Mouse (Mus musculus) A20 (cell line): ENCODE data around the gene Kif1a.

Experiments used
- DNase-seq: peaks from one replicate; pipeline ENCODE4 v3.0.0-alpha.2; 2011; ENCODE audit warnings: low read depth, low spot score

Kif1a gene

DNA sequence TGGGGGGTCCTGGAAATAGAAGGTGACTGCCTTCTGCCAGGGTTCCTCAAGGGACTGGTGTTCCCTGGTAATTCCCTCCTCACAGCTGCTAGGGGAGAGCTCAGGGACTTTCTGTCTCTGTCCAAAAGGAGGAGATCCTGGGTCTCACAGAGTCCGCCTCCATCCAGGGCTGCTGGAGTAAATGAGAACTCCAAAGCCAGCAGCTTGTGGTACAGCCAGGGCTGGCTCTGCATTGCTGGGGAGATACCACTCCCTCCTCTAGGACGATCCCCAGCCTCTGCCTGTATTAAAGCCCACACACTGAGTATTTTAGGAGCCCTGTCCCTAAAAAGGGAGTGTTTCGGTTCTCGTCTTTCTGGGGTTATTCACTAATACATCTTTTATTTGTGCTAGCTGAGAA lies 81.1 kb downstream of the Kif1a start:
- no peak for DNase-seq

DNA sequence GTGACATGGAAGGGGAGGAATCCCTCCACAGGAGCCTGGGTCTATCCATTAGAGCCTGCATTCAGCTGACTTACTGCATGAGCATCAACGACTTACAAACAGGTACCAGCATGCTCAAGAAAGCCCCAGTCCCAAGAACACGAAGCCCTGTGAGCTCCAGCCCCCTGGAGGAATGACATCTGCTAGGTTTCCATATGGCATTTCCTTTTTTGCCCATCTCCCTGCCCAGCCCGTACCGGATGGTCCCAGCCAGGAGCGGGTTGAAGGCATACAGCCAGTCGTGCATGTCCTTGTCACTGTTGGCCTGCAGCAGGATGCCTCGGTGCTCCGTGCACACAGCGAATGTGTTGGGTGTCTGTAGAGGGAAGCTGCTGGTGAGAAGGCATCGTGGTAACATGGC lies 83.0 kb downstream of the Kif1a start:
- DNase-seq, result no peak

DNA sequence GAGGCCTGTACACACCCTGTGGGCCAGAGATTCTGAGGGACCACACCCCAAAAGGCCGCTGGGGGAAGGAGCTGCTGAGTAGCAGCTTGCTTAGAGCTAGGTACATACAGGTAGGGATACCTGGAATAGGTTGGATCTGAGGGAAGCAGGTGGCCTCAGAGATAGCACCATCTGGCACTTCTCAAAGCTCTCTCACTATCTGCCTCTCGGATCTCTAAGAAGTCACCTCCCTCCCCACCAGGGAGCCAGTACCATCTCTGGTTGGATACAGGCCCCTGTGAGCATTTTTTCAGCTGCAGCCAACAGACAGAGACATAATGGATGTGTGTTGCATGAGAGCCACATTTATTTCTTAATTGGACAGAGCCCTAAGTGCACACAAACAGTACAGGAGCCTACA lies 86.6 kb downstream of the Kif1a start:
- no peak for DNase-seq

DNA sequence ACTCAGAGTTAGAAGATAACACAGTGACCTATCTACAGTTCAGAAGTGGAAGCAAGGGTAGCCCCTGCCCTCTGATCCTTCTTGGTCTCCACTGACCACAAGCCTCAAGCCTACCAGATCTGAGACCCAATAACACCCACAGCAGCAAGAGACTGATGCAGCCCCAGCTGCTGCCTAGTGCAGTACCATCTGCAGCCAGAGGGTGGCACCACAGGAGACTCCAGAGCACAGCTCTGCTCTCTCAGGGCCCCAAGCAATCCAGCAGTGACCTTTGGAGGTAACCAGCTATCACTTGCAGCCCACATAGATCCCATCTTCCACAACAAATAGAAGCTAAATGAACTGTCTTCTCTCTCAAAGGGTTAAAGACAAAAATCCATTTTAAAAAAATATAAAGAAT lies 87.3 kb downstream of the Kif1a start:
- peak; percentile 70 for DNase-seq

DNA sequence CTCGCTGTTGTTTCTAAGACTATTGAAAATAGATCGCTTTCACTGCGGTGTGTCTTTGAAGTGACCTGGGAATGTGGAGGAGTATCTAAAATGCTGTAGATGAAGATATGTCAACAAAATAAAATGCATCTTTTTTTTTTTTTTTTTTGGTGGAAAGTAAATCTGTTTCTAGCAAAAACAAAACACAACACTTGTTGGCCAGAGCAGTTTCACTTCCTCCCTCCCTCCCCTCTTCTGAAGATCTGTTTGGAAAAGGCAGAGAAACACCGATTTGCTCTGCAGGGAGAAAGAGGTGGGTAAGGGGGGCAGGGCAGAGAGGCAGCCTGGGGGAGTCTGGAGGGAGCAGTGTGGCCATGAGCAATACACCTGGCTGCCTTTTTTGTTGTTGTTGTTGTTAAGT lies 88.4 kb downstream of the Kif1a start:
- peak; percentile 49 for DNase-seq

DNA sequence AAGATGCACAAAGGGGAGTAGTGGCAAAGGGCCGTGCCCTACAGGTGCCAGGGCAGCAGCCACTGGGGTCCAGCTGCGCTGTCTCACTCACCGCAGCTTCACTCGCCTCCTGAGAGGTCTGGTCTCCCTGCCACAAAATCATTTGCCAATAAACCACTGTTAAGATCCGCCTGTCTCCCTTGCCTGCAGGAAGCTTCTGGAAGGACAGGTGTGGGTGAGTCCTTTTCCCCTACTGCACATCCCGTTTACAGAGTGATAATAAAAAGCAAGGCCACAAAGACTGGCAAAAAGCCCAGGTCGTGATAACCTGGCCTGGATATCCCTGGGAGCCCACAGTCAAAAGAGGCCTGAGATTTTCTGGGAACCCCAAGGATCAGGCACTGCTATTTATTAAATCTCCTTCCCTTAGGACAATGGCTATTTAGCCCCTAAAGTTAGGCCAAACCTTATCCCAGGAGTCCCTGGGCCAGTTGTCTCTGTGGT lies 89.6 kb downstream of the Kif1a start:
- no peak for DNase-seq

DNA sequence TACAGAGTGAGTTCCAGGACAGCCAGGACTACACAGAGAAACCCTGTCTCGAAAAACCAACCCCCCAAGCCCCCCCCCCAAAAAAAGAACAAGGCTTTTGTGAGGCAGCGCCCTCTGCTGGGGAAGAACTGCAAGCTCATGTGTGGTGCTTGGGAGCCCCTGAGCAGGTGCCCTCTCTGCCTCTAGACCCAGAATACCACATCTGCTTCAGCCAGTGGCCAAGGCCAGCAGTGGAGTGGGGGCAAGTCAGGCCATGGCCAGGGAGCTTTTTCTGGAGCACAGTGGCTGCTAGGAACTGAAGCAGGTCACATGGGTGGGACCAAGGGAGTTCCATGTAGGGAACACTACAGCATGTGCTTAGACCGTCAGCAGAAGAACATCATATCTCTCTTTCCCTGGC lies 91.0 kb downstream of the Kif1a start:
- DNase-seq, result peak; percentile 46

DNA sequence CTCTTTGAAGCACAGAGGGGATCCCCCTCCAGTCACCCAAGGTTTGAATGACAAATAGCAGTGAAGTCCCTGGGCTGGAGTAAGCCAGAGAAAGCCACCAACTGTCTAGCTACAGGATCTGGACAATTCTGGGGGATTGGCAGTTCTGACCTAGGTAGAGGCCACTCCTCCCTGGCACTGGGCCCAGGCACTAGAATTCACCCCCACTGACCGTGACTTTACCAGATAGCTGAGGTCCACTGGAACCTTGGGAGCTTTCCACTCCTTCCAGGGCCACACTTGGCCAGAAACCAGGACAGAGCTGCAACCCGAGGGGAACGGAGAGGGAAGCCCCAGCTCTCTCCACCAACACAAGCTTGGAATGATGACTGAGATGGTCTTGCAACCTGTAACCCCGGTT lies 92.6 kb downstream of the Kif1a start:
- no peak for DNase-seq

DNA sequence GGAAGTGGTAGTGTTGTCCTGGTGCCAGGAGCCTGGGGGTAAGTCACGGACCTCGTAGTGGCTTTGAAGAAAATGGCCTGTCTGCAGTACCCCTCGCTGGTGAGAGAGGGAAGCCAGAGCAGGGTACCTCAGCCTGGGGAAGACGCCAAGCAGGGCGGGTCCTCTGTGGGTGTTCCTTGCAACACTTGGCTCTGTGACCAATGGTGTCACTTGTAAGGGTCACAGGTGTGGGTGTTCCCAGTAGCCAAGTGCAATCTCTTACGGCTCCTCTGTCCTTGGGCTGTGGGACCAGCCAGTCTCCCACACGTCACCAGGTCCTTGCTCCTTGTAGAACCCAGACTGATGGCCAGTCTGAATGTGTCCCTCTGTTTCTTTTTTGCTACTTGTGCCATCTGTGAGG lies 95.7 kb downstream of the Kif1a start, which contains the start of gene Aqp12:
Aqp12 (plus strand) TSS at position 274 of the 400 bp plus-strand sequence.
- no peak for DNase-seq

DNA sequence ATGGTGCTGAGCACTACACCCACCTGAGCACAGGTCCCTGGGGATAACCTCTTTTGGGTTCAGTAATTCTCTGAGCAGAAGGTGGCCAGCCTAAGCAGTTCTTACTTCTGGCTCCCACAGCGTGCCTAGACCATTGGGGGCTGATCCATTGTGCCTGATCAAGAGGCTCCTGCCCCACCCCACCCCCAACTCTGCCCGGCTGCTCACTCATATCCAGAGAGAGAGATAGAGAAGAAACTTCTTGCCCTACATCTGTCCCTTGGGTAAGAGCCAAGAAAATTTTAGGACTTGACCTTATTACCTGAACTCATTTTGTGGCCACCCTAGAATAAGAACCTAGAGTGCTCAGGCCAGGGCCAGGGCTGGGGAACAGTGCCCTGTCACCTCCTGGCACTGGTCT lies 108.9 kb downstream of the Kif1a start:
- peak; percentile 30 for DNase-seq

DNA sequence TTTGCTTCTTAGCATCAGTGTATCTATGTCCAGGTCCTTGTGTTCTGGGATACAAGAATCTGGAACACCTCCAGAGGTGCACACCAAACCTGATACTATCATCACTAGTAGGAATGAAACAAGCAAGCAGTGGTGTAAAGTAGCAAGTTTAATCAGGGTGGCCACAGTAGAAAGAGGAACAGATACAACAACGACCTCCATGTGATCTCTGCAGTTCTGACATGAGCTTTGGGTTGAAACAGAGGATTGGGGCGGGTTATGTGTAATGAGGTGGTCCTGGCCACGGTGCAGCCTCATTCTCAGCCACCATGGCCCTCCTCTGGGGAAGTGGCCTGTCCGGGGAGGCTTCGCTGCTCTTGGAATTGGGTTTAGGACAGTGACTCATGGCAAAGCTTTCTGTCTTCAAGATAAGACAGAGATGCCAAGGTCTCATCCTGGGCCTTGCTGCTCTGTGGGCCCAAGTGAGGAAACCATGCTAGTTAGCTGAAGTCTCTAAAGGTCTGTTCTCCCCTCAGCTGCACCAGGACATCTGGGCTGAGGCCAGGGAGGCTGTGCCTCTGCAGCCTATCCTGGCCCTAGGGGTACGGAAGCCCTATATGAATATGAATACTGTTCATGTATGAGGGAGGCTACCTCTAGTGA lies 109.4 kb downstream of the Kif1a start:
- DNase-seq, result peak; percentile 47

DNA sequence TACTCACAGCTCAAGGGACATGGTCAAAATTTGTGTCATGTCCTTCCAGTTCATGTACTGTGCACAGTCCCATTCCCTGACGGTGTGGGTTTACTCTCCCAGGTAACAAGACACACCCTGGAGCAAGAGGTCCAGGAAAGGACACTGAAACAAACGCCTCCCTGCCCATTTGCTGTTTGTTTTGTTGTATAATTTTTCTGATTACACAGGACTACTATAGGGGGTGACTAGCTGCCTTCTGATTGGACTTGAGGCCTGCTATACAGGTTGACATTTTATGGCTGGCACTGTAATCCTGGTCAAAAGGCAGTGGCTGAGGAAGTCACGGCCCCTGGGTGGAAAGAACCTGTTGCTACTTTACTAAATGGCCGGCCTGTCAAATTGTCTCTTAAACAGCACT lies 111.9 kb downstream of the Kif1a start:
- DNase-seq, result no peak

DNA sequence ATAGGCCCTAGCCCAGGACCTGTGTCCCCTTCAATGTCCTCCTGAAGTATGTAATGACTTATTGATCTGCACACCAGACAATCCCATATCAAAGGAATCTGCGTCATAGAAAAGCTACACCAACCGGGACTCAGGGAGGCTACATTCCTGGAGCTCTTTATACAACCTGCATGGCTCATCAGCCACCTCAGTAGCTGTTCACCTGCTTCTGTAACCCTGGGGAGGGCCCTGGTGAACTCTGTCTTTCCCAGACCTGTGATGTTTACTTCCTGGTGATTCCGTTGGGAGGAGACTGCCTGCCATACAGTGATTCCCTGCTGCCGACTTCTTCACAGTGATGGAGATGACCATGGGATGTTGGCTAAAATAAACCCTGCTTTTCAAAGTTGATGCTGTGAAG lies 112.9 kb downstream of the Kif1a start:
- DNase-seq, result no peak

DNA sequence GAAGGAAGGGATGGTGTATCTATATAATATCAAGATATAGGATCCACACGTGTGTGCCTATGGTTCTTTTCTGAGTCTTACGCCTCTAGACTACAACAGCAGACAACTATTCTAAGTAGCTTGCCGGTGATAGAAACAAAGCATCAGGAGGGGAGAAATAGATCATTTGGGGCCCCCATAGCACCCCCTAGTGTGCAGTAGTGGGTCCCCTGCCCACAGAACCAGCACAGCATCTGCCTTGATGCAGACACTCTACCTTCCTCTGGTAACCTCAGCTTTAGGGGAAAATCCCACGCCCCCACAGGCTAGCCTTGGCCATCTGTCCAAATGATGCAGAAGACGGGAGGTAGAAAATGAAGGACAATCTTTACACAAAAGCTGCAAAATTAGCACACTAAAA lies 116.8 kb downstream of the Kif1a start:
- DNase-seq, result peak; percentile 30

DNA sequence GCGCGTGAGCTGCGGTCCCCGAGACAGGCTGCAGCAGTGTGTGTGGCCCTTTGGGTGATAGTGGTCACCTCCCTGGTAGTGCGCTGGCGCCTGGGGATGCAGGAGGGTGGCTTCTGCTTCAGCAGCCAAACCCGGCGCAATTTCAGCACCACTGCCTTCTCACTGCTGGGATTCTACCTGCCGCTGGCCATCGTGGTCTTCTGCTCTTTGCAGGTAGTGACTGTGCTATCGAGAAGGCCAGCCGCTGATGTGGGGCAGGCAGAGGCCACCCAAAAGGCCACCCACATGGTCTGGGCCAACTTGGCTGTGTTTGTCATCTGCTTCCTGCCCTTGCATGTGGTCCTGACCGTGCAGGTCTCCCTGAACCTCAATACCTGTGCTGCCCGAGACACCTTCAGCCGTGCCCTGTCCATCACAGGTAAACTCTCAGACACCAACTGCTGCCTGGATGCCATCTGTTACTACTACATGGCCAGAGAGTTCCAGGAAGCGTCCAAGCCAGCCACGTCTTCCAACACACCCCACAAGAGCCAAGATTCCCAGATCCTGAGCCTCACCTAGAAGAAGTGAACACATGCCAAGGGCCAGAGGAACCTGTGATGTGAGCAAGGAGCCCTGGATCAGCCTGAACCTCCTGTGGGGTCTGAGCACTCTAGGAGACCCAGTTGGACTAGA lies 118.7 kb downstream of the Kif1a start:
- DNase-seq, result no peak

DNA sequence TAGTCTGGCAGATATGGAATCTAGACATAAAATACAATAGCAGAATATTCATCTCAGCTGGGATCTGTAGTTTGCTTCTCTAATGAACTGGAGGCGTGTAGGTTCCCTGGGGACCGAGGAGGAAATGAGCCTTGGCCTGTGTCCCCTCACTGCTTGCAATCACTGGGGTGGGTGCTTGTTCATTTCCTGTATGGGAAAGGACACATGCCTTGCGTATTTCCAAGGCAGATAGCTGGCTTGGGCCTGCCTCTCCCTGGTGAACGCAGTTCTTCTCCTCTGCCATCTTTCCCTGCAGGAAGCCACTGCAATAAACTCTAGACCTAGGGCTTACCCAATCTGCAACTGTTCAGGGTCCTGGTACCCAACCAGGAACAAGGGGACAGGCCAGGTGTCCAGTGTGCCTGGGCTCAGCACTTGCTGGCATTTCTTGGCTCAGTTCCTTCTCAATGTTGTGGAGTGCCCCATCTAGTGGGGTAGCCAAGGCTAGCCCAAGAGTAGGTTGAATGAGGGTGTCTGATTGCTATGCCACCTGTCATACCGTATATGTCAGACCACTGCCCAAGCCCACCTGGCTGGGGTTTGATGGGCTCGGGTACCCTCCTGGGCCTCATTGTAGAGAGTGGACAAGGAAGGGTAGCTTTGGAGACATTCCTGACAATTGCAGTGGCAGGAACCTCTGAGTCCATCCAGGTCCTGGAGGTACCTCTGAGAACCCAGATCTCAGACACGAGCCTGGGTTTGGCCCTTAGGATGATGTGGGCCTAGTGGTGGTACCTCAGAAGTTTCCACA lies 120.5 kb downstream of the Kif1a start:
- DNase-seq, result no peak

DNA sequence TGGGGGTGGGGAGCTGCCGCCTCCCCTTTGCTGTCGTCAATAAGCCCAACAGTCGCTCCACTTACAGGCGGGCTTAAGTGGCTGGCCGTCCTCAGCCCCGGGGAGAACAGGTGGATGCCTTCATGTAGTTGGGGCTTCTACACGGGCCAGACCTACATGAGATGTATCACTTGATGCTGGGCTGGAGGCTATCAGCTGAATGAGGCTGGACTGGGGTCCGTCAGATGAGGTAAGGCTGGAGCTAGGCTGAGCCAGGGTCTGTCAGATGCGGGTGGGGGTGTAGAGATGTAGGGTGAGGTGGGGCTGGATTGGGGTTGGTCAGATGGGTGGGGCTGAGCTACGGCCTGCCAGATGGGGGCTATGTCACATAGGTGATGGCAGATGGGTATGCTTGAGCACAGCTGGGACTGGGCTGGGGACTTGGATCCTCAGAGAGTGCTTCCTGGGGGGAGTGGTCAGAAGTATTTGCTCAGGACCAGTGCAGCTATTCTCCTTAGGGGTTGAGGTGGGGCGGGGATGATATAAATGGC lies 122.6 kb downstream of the Kif1a start:
- no peak for DNase-seq

DNA sequence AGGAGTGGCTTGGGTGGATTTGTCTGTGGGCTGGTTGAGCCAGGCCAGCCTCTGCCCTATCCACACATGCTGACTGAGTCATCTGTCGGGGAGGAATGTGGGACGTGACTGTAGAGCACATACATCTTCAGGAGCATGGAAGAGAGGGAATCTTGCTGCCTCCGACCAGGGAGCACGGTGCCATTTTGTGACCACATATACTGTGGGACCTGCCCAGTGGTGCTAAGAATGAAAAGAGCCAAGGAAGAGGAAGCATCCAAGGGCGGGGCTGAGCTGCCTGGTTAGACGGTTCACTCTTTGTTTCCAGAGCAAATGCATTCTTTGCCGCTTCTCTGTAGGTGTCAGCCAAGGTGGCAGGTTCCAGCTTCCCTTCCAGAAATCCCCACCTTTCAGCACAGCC lies 123.1 kb downstream of the Kif1a start:
- DNase-seq, result no peak

DNA sequence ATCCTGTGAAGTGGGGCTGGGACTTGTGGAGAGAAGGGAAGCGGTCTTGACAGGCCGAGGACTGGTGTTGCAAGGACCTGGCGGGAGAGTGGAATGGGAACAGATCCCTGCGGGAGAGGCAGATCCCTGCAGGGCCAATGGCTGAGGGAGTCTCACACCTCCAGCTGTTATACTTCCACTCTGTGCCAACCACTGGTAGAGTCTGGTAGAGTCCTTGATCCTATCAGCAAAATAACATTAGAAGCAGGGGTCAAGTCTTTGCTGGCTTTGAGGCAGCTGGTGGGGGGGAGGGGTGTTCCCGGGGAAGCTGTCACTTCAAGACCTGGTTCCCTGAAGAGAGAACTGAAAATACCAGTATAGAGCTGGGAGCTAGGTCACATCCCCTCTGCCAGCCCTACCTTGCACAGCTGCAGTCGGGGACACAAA lies 125.6 kb downstream of the Kif1a start:
- DNase-seq, result no peak

DNA sequence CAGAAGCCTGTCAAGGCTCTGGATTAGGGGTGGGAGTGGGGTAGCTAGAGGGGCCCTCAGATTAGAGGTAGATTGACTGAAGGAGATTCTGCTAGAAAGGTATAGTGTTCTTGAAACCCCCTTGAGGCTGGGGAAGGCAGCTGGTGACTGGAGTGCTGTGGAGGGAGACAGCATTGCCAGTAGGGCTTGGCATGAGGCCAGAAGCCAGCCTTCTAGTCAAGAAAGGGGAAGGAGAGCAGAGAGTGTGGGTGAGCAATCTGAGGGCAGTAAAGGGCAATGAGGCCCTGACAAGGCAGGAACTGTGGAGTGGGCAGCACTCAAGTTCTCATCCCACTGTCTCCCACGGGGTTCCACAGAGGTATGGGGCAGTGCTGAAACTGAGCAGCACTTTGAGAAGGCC lies 128.9 kb downstream of the Kif1a start:
- peak; percentile 60 for DNase-seq

DNA sequence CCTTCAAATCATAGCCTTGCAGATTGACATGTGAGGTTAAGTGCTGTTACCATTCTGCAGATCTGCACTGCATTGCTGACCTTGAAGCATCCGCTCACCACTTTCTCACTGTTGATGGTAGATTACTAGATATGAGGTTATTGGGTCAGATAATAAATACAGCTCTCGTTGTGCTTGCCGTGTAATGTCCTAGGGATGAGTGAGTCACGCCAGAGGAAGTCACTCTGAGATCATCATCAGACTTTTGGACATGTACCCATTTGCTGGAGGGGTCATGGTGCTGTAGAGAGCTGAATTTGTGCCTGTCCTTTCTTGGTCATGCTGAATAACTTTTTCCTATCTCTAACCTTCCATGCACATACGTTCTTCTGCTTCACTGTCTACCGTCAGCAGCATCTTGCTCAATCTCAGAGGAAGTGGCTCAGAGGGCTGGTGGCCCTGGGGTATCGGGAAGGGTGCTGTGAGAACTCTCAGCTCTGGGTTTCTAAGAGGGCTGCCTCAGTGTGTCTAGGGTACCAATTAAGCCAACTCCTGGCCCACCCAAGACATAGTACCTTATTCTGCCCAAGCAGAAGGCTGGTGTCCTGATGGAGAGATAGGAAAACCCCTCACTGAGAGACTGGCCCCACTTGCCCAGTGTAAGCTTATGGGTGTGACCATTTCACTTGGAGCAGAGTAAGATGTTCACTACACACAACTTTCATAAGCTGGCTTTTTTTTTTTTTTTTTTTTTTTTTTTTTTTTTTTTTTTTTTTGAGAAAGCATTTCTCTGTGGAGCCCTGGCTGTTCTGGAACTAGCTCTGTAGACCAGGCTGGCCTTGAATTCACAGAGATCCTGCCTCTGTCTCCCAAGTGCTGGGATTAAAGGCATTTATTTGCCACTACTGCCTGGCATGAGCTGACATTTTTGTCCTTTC lies 129.6 kb downstream of the Kif1a start:
- no peak for DNase-seq
